Mouse (Mus musculus): Measurements from ENCODE around the gene Gm44973. TPM values are rescaled to one million over a fixed set of nuclear protein-coding genes. Genes with fewer than 3 reads are reported as not detected.

The Gm44973 gene
- polyA plus RNA-seq, 2 experiments: 1.9 TPM; not detected in 1

GRCm38 (mm10) chr7:5057804-5058203 is 42.5 kb downstream of the Gm44973 start:
- no peak for DNase-seq (ENCODE audit: low spot score)
- no peak for ATAC-seq (ENCODE audit: low FRiP score, low read depth)
- no peak for TF ChIP-seq POLR2A (IDR thresholded peaks at IDR 0.05; ENCODE audit: borderline replicate concordance, extremely low read depth, insufficient read depth, insufficient read length)
- H3K36me3 ChIP-seq (ENCODE audit: control insufficient read depth, insufficient read depth, low read length): no peaks in the 10 kb centered on the region
- peak overlapping the region; percentile 87; the same call in 1 of the 2 replicates for H3K9ac ChIP-seq (ENCODE audit: low read depth, low read length, severe bottlenecking)
- H3K27me3 ChIP-seq (ENCODE audit: control insufficient read depth, insufficient read depth, low read length): peaks cover 43% of the 10 kb centered on the region
- 38% methylated on average over 11 of the region's 11 CpGs for WGBS
- peak overlapping the region; percentile 83 for H3K4me2 ChIP-seq (replicated peaks; ENCODE audit: low read depth, low read length, severe bottlenecking)
- peak overlapping the region; percentile 75 for H3K4me3 ChIP-seq (replicated peaks; ENCODE audit: low read length)
- H3K27ac ChIP-seq (replicated peaks; ENCODE audit: low read depth, low read length): no peak overlapping the region
- no peaks in the 10 kb centered on the region for H3K9me3 ChIP-seq (ENCODE audit: control insufficient read depth, low read length)
- H3K4me1 ChIP-seq (ENCODE audit: control insufficient read depth, insufficient read depth, low read length): peaks cover 29% of the 10 kb centered on the region

- no peak for DNase-seq (ENCODE audit: low spot score)
- Histone ChIP-seq H3K4me2 (replicated peaks; ENCODE audit: low read depth, low read length, severe bottlenecking) (no peak overlapping the region), H3K9ac (ENCODE audit: low read depth, low read length, severe bottlenecking) (no peak overlapping the region), H3K27me3 (ENCODE audit: control insufficient read depth, insufficient read depth, low read length) (peaks cover 34% of the 10 kb centered on the region), H3K4me1 (ENCODE audit: control insufficient read depth, insufficient read depth, low read length) (peaks cover 24% of the 10 kb centered on the region), H3K27ac (replicated peaks; ENCODE audit: low read depth, low read length) (no peak overlapping the region), H3K36me3 (ENCODE audit: control insufficient read depth, insufficient read depth, low read length) (no peaks in the 10 kb centered on the region), H3K4me3 (replicated peaks; ENCODE audit: low read length) (no peak overlapping the region), H3K9me3 (ENCODE audit: control insufficient read depth, low read length) (no peaks in the 10 kb centered on the region)
- ATAC-seq (ENCODE audit: low FRiP score, low read depth): no peak
- 91% methylated on average over 1 of the region's 1 CpGs for WGBS
- no peak for TF ChIP-seq POLR2A (IDR thresholded peaks at IDR 0.05; ENCODE audit: borderline replicate concordance, extremely low read depth, insufficient read depth, insufficient read length)
Observed at GRCm38 (mm10) chr7:5058631-5059030, 43.3 kb downstream of the Gm44973 start.

- Histone ChIP-seq H3K9me3 (ENCODE audit: control insufficient read depth, low read length) (no peaks in the 10 kb centered on the region), H3K4me1 (ENCODE audit: control insufficient read depth, insufficient read depth, low read length) (peaks cover 24% of the 10 kb centered on the region), H3K4me2 (replicated peaks; ENCODE audit: low read depth, low read length, severe bottlenecking) (no peak overlapping the region), H3K27me3 (ENCODE audit: control insufficient read depth, insufficient read depth, low read length) (peaks cover 26% of the 10 kb centered on the region), H3K9ac (ENCODE audit: low read depth, low read length, severe bottlenecking) (no peak overlapping the region), H3K27ac (replicated peaks; ENCODE audit: low read depth, low read length) (no peak overlapping the region), H3K36me3 (ENCODE audit: control insufficient read depth, insufficient read depth, low read length) (no peaks in the 10 kb centered on the region), H3K4me3 (replicated peaks; ENCODE audit: low read length) (no peak overlapping the region)
- TF ChIP-seq POLR2A (IDR thresholded peaks at IDR 0.05; ENCODE audit: borderline replicate concordance, extremely low read depth, insufficient read depth, insufficient read length): no peak
- ATAC-seq (ENCODE audit: low FRiP score, low read depth) (no peak), DNase-seq (ENCODE audit: low spot score) (no peak)
- WGBS: 92% methylated on average over 12 of the region's 12 CpGs
Observed at GRCm38 (mm10) chr7:5059421-5059820, 44.1 kb downstream of the Gm44973 start.

GRCm38 (mm10) chr7:5060239-5060731 is 45.0 kb downstream of the Gm44973 start:
- H3K9me3 ChIP-seq (ENCODE audit: control insufficient read depth, low read length): no peaks in the 10 kb centered on the region
- H3K4me1 ChIP-seq (ENCODE audit: control insufficient read depth, insufficient read depth, low read length): peaks cover 24% of the 10 kb centered on the region
- ATAC-seq (ENCODE audit: low FRiP score, low read depth): no peak
- peak overlapping the region; percentile 83 for H3K9ac ChIP-seq (ENCODE audit: low read depth, low read length, severe bottlenecking)
- 0 out of 2 replicates have a peak, but pooled peaks cover under 1% of the 10 kb centered on the region for H3K36me3 ChIP-seq (ENCODE audit: control insufficient read depth, insufficient read depth, low read length)
- no peak for TF ChIP-seq POLR2A (IDR thresholded peaks at IDR 0.05; ENCODE audit: borderline replicate concordance, extremely low read depth, insufficient read depth, insufficient read length)
- peak overlapping the region; percentile 96 for H3K27ac ChIP-seq (replicated peaks; ENCODE audit: low read depth, low read length)
- peak; percentile 86 for DNase-seq (ENCODE audit: low spot score)
- H3K4me3 ChIP-seq (replicated peaks; ENCODE audit: low read length): peak overlapping the region; percentile 64
- 3% methylated on average over 24 of the region's 27 CpGs for WGBS
- H3K27me3 ChIP-seq (ENCODE audit: control insufficient read depth, insufficient read depth, low read length): peaks cover 18% of the 10 kb centered on the region
- peak overlapping the region; percentile 82 for H3K4me2 ChIP-seq (replicated peaks; ENCODE audit: low read depth, low read length, severe bottlenecking)

GRCm38 (mm10) chr7:5060944-5061773 is 45.9 kb downstream of the Gm44973 start:
- H3K4me1 ChIP-seq (ENCODE audit: control insufficient read depth, insufficient read depth, low read length): peaks cover 21% of the 10 kb centered on the region
- ATAC-seq (ENCODE audit: low FRiP score, low read depth): peak; percentile 88
- peak overlapping the region; percentile 83 for H3K9ac ChIP-seq (ENCODE audit: low read depth, low read length, severe bottlenecking)
- peak overlapping the region; percentile 82 for H3K4me2 ChIP-seq (replicated peaks; ENCODE audit: low read depth, low read length, severe bottlenecking)
- DNase-seq (ENCODE audit: low spot score): peak; percentile 99
- no peaks in the 10 kb centered on the region for H3K9me3 ChIP-seq (ENCODE audit: control insufficient read depth, low read length)
- 2% methylated on average over 58 of the region's 60 CpGs for WGBS
- H3K36me3 ChIP-seq (ENCODE audit: control insufficient read depth, insufficient read depth, low read length): peaks cover 9% of the 10 kb centered on the region
- H3K4me3 ChIP-seq (replicated peaks; ENCODE audit: low read length): peak overlapping the region; percentile 64
- no peak; the same call in 1 of the 2 replicates for TF ChIP-seq POLR2A (IDR thresholded peaks at IDR 0.05; ENCODE audit: borderline replicate concordance, extremely low read depth, insufficient read depth, insufficient read length)
- peak overlapping the region; percentile 96 for H3K27ac ChIP-seq (replicated peaks; ENCODE audit: low read depth, low read length)
- H3K27me3 ChIP-seq (ENCODE audit: control insufficient read depth, insufficient read depth, low read length): peaks cover 9% of the 10 kb centered on the region; the same call in 1 of the 2 replicates
